Mouse (Mus musculus) ovary, postnatal 36 days (tissue): ENCODE measurements at regions not wholly inside any gene's neighbourhood (a gene's known extent, or its start where the extent isn't known, plus 50 kb on each side); places are given as distances from the start of the nearest gene placed in this dataset.
"Not testable (repeated sequence)": the region's sequence is repeated elsewhere in the genome, so short reads cannot be mapped to it uniquely, and the experiment has no call there.

Experiments
- DNase-seq: peaks from one replicate; pipeline ENCODE4 v3.0.0; 2022; ENCODE audit warnings: low spot score, mixed read lengths

DNA sequence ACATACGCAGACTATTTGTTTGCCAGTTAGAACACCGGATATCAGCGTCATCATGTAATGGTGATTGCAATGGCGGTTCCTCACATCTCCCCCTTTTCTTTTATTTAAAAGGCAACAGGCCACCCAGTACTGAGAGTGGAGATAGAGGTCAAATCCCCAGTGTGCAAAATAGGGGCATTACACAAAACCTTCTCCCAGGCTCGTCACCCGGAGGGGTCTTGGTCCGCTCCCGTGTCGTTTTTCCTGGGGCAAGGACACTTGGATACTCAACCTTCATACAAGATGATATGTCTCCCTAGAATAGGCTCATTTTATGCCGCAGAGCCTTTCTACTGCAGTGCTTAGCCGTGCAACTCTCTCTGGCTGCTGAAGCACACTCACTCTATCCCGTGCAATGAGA lies 94.6 kb upstream of the Spin2g start:
- peak; percentile 2 for DNase-seq

DNA sequence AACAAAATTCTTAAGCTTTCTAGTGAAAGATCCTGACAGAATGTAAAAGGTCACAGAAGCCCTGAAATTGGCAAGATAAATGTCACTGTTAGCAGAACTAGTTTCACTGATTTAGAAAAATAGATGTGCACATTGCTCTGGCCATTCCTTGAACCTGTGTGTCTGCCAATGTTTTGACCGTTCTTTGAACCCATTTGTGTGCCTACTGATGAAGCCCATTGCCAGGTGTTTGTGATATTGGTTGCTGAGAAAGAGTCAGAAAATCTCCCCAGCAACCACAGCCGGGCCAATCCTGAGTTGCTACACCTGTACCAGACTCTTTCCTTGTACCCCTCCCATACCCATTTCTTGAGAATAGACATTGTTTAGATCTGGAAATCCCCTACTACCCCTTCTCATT lies 86.6 kb upstream of the Spin2g start:
- peak; percentile 4 for DNase-seq

DNA sequence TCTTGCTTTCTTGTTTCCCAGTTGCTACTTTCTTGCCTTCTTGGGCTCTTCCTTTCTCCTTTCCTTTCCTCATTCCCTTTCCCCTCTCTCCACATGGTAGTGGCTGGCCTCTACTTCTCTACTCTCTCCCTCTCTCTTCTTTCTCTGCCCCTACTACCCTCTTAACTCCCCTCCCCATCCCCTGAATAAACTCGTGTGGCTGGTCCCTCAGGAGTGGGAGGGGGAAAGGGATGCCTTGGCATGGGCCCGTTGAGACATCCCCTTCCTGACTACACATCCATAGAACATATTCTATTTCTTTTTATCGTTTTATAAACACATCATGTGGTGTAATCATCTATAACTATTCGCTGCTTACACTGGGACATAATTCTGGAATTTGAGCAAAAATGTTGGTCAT lies 79.2 kb upstream of the Spin2g start:
- not testable (repeated sequence) for DNase-seq

DNA sequence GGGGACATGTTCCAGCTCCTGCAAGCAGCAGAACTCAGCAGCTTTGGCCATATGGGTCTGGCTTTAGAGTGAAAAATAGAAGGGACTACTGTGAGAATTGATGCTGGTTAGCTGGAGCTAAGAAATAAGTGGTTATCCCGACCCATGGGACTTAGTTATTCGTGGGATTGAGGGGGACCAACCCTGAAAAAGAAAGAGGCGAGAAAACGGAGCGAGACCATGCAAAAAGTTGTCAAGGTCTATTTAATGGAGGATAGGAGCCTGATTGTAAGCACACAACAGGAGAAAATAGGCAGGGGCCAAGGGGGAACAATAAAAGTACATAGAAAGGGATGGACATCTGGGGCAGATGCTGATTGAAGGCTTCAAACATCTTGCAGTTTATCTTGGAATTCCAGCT lies 75.6 kb upstream of the Spin2g start:
- DNase-seq, result not testable (repeated sequence)
